Mouse (Mus musculus): ENCODE data around the gene Prim2. TPM values are rescaled to one million over a fixed set of nuclear protein-coding genes. Genes with fewer than 3 reads are reported as not detected.
"Not testable (repeated sequence)": the region's sequence is repeated elsewhere in the genome, so short reads cannot be mapped to it uniquely, and the experiment has no call there.

The Prim2 gene
- polyA plus RNA-seq, 1 experiment from 2014 or later = 27.4 TPM

DNA sequence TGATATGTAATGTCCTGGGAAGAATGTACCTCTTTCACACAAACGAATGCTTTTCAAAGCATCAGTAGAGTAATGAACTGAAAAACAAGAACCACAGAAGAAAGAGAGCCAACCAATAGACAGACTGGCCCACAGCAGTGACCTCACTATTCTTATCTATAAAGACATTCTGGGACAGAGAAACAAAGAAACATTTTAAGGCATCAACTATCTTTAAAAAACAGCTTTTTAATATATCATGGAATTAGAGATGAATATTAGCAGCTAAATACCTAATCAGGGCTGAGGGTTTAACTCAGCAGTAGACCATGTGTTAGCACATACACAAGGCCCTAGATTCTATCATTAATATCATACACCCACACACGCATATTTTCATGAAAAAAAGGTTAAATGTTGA lies 42.5 kb downstream of the Prim2 start:
- Histone ChIP-seq H3K9me3 (replicated peaks; ENCODE audit: control insufficient read depth, low read length) (no peaks in the 10 kb centered on the region), H3K27me3 (ENCODE audit: control insufficient read depth, insufficient read depth, low read depth, low read length) (no peaks in the 10 kb centered on the region), H3K36me3 (ENCODE audit: control insufficient read depth, insufficient read depth) (peaks cover 18% of the 10 kb centered on the region), H3K4me3 (ENCODE audit: low read depth, low read length) (no peak overlapping the region), H3K27ac (ENCODE audit: low read length) (peak overlapping the region; percentile 87), H3K9ac (ENCODE audit: low read depth, low read length) (no peak overlapping the region), H3K4me1 (ENCODE audit: control insufficient read depth, low read depth, low read length) (peaks cover 64% of the 10 kb centered on the region), H3K4me2 (ENCODE audit: low read depth, low read length) (0 out of 2 replicates have a peak overlapping the region, but pooled peaks have one; percentile 6)
- 40% methylated on average over 2 of the region's 2 CpGs for WGBS (ENCODE audit: insufficient replicate concordance)
- peak; percentile 33 for ATAC-seq (ENCODE audit: low read depth)

DNA sequence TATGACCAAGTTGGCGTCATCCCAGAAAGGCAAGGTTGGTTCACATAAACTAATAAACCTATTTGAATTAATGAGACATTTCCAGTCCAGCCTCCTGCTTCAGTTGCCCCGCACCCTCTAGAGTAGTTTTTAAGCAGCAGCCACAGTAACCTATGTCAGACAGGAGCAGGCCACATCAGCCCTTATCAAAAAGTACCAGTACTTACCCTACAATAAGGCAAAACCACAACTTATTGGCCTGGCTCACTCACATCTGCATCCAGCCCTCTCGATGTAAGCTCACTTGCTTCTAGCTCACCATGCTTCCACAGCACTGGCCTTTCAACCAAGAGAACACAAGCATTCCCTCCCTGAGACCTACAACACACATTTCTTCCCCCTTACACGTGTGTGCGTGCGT lies 44.7 kb downstream of the Prim2 start:
- Histone ChIP-seq H3K27ac (ENCODE audit: low read length) (peak overlapping the region; percentile 87), H3K4me2 (ENCODE audit: low read depth, low read length) (peak overlapping the region; percentile 40), H3K27me3 (ENCODE audit: control insufficient read depth, insufficient read depth, low read depth, low read length) (no peaks in the 10 kb centered on the region), H3K4me3 (ENCODE audit: low read depth, low read length) (no peak overlapping the region), H3K9me3 (replicated peaks; ENCODE audit: control insufficient read depth, low read length) (no peaks in the 10 kb centered on the region), H3K4me1 (ENCODE audit: control insufficient read depth, low read depth, low read length) (peaks cover 54% of the 10 kb centered on the region), H3K36me3 (ENCODE audit: control insufficient read depth, insufficient read depth) (peaks cover 18% of the 10 kb centered on the region), H3K9ac (ENCODE audit: low read depth, low read length) (peak overlapping the region; percentile 42)
- 45% methylated on average over 6 of the region's 6 CpGs for WGBS (ENCODE audit: insufficient replicate concordance)
- ATAC-seq (ENCODE audit: low read depth) = peak; percentile 89

DNA sequence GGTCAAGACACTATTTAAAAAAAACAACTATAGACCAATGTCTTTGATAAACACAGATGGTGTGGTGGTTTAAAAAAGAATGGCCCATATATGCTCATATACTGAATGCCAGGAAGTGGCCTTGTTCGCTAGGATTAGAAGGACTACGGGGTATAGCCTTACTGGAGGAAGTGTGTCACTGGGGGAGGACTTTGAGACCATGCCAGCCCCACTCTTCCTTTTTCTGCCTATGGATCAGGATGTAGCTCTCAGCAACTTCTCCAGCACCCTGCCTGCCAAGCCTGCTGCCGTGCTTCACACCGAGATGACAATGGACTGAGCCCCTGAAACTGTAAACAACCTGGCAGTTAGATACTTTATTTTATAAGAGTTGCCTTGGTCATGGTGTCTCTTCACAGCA lies 45.2 kb downstream of the Prim2 start:
- Histone ChIP-seq H3K4me2 (ENCODE audit: low read depth, low read length) (peak overlapping the region; percentile 40), H3K36me3 (ENCODE audit: control insufficient read depth, insufficient read depth) (peaks cover 13% of the 10 kb centered on the region), H3K27ac (ENCODE audit: low read length) (peak overlapping the region; percentile 87)

DNA sequence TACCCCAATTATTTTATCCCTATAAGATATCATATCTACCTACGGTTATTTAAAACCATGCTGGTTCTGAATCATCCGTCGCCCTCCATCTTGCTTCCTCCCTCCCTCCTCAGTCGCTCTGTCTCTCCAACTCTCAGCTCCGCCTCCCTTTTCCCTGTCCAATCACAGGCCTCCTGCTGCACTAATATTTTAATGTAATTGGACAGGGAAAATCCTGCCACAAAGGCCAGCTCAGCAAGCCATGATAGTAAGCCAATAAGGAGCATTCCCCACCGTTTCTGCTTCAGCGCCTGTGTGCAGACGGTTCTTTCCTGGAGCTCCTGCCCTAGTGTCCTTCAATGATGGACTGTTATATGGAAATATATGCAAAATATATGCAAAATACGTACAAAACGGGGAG lies 47.8 kb downstream of the Prim2 start:
- no peaks in the 10 kb centered on the region for H3K27me3 ChIP-seq (ENCODE audit: control insufficient read depth, insufficient read depth, low read depth, low read length)
- H3K27ac ChIP-seq (ENCODE audit: low read length) = peak overlapping the region; percentile 29; the same call in 1 of the 2 replicates
- no peak overlapping the region for H3K4me2 ChIP-seq (ENCODE audit: low read depth, low read length)
- H3K9me3 ChIP-seq (replicated peaks; ENCODE audit: control insufficient read depth, low read length) = no peaks in the 10 kb centered on the region
- H3K4me1 ChIP-seq (ENCODE audit: control insufficient read depth, low read depth, low read length) = peaks cover 39% of the 10 kb centered on the region
- H3K36me3 ChIP-seq (ENCODE audit: control insufficient read depth, insufficient read depth) = peaks cover 9% of the 10 kb centered on the region
- H3K4me3 ChIP-seq (ENCODE audit: low read depth, low read length) = no peak overlapping the region
- 88% methylated on average over 10 of the region's 10 CpGs for WGBS (ENCODE audit: insufficient replicate concordance)
- no peak for ATAC-seq (ENCODE audit: low read depth)
- no peak overlapping the region for H3K9ac ChIP-seq (ENCODE audit: low read depth, low read length)

More for the DNA sequence above, 45.2 kb downstream of the Prim2 start:
- H3K9me3 ChIP-seq (replicated peaks; ENCODE audit: control insufficient read depth, low read length) = no peaks in the 10 kb centered on the region
- H3K27me3 ChIP-seq (ENCODE audit: control insufficient read depth, insufficient read depth, low read depth, low read length) = no peaks in the 10 kb centered on the region
- H3K4me3 ChIP-seq (ENCODE audit: low read depth, low read length) = no peak overlapping the region
- ATAC-seq (ENCODE audit: low read depth) = no peak
- peaks cover 49% of the 10 kb centered on the region for H3K4me1 ChIP-seq (ENCODE audit: control insufficient read depth, low read depth, low read length)
- H3K9ac ChIP-seq (ENCODE audit: low read depth, low read length) = peak overlapping the region; percentile 28; the same call in 1 of the 2 replicates
- WGBS (ENCODE audit: insufficient replicate concordance) = 37% methylated on average over 4 of the region's 4 CpGs

DNA sequence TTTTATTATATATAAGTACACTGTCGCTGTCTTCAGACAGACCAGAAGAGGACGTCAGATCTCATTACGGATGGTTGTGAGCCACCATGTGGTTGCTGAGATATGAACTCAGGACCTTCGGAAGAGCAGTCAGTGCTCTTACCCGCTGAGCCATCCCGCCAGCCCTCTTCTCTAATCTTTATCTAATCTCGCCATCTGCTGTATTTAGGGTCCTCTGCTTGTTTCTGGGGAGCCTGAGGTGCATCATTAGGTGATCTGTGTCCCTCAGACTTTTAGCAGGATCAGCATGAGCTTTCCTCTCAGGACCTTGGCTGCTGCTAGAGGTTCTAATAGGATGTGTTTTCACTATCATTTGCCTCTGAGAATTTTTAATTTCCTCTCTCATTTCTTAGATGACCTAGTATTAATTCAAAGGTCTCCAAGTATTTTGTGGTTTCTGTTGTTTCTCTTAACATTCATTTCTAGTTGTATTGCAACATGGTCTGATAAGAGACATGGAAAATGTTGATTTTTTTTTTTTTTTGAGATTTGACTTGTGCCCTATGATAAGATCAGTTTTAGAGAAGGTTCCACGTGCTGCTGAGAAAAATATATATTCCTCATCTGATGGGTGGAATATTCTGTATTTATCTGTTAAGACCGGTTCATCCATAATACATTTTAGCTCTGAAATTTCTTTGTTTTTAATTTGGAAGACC lies 49.4 kb downstream of the Prim2 start:
- H3K27me3 ChIP-seq (ENCODE audit: control insufficient read depth, insufficient read depth, low read depth, low read length) = no peaks in the 10 kb centered on the region
- H3K36me3 ChIP-seq (ENCODE audit: control insufficient read depth, insufficient read depth) = peaks cover 9% of the 10 kb centered on the region
- H3K4me3 ChIP-seq (ENCODE audit: low read depth, low read length) = no peak overlapping the region
- peak; percentile 50 for ATAC-seq (ENCODE audit: low read depth)
- 0 out of 2 replicates have a peak overlapping the region, but pooled peaks have one; percentile 24 for H3K9ac ChIP-seq (ENCODE audit: low read depth, low read length)
- no peak overlapping the region for H3K4me2 ChIP-seq (ENCODE audit: low read depth, low read length)
- 32% methylated on average over 9 of the region's 9 CpGs for WGBS (ENCODE audit: insufficient replicate concordance)
- peak overlapping the region; percentile 82 for H3K27ac ChIP-seq (ENCODE audit: low read length)
- H3K9me3 ChIP-seq (replicated peaks; ENCODE audit: control insufficient read depth, low read length) = no peaks in the 10 kb centered on the region
- peaks cover 23% of the 10 kb centered on the region for H3K4me1 ChIP-seq (ENCODE audit: control insufficient read depth, low read depth, low read length)

DNA sequence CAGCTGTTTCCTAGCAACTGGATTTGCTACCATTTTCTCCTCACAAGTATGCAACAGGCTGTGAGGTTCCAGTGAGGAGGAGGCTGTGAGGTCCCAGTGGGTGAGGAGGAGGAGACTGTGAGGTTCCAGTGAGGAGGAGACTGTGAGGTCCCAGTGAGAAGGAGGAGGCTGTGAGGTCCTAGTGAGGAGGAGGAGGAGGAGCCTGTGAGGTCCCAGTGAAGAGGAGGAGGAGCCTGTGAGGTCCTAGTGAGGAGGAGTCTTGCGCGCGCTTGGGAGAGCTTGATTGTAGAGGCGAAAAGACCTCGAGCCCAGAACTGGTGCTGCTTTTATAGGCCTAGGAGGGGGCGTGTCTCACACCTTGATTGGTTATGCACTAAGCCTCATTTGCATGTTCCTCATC lies 53.0 kb downstream of the Prim2 start:
- not testable (repeated sequence) for H3K4me1 ChIP-seq (ENCODE audit: control insufficient read depth, low read depth, low read length); H3K4me2 ChIP-seq (ENCODE audit: low read depth, low read length); H3K27ac ChIP-seq (ENCODE audit: low read length); H3K36me3 ChIP-seq (ENCODE audit: control insufficient read depth, insufficient read depth); H3K27me3 ChIP-seq (ENCODE audit: control insufficient read depth, insufficient read depth, low read depth, low read length); H3K9ac ChIP-seq (ENCODE audit: low read depth, low read length); ATAC-seq (ENCODE audit: low read depth); H3K9me3 ChIP-seq (replicated peaks; ENCODE audit: control insufficient read depth, low read length); H3K4me3 ChIP-seq (ENCODE audit: low read depth, low read length)
- WGBS (ENCODE audit: insufficient replicate concordance) = 96% methylated on average over 5 of the region's 6 CpGs

DNA sequence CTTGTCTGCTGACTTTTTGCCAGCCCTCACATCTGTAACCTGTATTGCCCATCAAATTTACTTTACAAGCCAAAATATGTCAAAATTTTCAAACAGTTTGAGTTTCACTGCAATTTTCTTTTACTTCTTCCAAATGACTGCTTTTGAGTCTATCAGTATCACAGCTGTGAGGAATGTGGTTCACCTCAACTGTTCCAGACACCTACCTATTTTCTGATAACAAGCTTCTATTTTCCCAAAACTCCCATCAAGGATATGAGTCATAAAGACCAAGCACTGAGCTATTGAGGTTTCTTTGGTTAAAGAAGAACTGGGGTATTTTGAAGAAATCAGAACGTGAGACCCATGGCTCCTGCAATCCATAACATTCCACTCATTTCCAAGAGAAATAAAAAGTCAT lies 57.5 kb downstream of the Prim2 start:
- no peak overlapping the region for H3K4me2 ChIP-seq (ENCODE audit: low read depth, low read length)
- 50% methylated on average over 1 of the region's 1 CpGs for WGBS (ENCODE audit: insufficient replicate concordance)
- H3K9ac ChIP-seq (ENCODE audit: low read depth, low read length) = no peak overlapping the region
- no peak for ATAC-seq (ENCODE audit: low read depth)
- no peak overlapping the region for H3K4me3 ChIP-seq (ENCODE audit: low read depth, low read length)
- H3K27me3 ChIP-seq (ENCODE audit: control insufficient read depth, insufficient read depth, low read depth, low read length) = no peaks in the 10 kb centered on the region
- no peak overlapping the region for H3K27ac ChIP-seq (ENCODE audit: low read length)
- H3K36me3 ChIP-seq (ENCODE audit: control insufficient read depth, insufficient read depth) = peaks cover 5% of the 10 kb centered on the region; the same call in 1 of the 2 replicates
- H3K4me1 ChIP-seq (ENCODE audit: control insufficient read depth, low read depth, low read length) = peaks cover 9% of the 10 kb centered on the region
- no peaks in the 10 kb centered on the region for H3K9me3 ChIP-seq (replicated peaks; ENCODE audit: control insufficient read depth, low read length)

DNA sequence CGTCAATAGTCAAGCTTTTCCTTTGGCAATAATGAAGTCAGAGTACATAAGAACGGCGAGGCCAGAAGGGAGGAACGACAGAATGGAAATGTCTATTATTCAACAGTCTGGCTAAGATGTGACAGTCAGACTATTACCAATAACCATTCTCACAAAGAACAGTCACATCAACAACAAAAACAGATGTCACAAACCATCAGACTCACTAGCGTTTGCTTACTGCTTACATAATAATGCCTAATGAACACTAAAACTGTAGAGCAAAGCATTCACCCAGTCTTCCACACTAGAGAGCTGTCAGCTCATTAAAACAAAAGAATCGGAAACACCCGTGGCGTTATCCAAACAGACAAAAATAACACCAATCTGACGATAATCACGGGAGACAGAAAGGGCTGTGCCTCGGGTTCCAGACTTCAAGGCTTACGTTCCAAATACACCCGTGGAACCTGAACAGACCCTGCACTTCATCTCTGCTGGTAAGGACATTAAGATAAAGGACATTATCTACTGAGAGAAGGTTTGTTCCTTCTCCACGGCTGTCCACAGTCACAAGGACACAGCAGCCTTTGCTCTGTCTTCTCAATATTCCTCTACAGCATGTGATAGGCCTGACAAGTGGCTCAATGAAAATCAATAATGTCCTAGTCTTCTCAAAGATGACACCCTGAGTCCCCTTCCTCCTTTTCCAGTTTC lies 59.4 kb downstream of the Prim2 start:
- H3K27ac ChIP-seq (ENCODE audit: low read length) = no peak overlapping the region
- no peaks in the 10 kb centered on the region for H3K9me3 ChIP-seq (replicated peaks; ENCODE audit: control insufficient read depth, low read length)
- 50% methylated on average over 14 of the region's 14 CpGs for WGBS (ENCODE audit: insufficient replicate concordance)
- ATAC-seq (ENCODE audit: low read depth) = 0 out of 2 replicates have a peak, but pooled peaks have one; percentile 30
- H3K4me1 ChIP-seq (ENCODE audit: control insufficient read depth, low read depth, low read length) = peaks cover 9% of the 10 kb centered on the region
- H3K27me3 ChIP-seq (ENCODE audit: control insufficient read depth, insufficient read depth, low read depth, low read length) = no peaks in the 10 kb centered on the region
- H3K4me3 ChIP-seq (ENCODE audit: low read depth, low read length) = no peak overlapping the region
- no peak overlapping the region for H3K4me2 ChIP-seq (ENCODE audit: low read depth, low read length)
- peak overlapping the region; percentile 11; the same call in 1 of the 2 replicates for H3K9ac ChIP-seq (ENCODE audit: low read depth, low read length)
- H3K36me3 ChIP-seq (ENCODE audit: control insufficient read depth, insufficient read depth) = peaks cover 5% of the 10 kb centered on the region; the same call in 1 of the 2 replicates

DNA sequence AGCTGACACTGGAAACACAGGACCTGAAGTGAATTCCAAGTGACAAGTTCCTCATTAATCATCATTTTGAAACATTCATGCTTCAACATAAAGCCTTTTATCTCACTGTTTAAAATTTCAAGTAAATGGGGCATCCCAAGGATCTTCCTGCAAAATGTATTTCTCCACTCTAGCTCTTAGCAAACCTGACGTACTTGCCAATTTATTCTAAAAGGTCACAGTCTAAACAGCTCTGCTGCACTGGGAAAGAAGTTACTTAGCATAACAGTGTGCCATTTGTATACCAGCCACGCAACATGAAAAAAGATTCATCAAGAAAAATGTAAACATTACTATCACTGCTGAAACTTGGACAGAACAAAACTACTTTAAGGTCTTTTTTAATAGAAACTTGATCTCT lies 61.5 kb downstream of the Prim2 start:
- Histone ChIP-seq H3K9ac (ENCODE audit: low read depth, low read length) (no peak overlapping the region), H3K4me1 (ENCODE audit: control insufficient read depth, low read depth, low read length) (peaks cover 16% of the 10 kb centered on the region), H3K27ac (ENCODE audit: low read length) (no peak overlapping the region), H3K36me3 (ENCODE audit: control insufficient read depth, insufficient read depth) (peaks cover 5% of the 10 kb centered on the region; the same call in 1 of the 2 replicates), H3K9me3 (replicated peaks; ENCODE audit: control insufficient read depth, low read length) (no peaks in the 10 kb centered on the region), H3K4me2 (ENCODE audit: low read depth, low read length) (no peak overlapping the region), H3K4me3 (ENCODE audit: low read depth, low read length) (no peak overlapping the region), H3K27me3 (ENCODE audit: control insufficient read depth, insufficient read depth, low read depth, low read length) (no peaks in the 10 kb centered on the region)
- 77% methylated on average over 2 of the region's 2 CpGs for WGBS (ENCODE audit: insufficient replicate concordance)
- ATAC-seq (ENCODE audit: low read depth) = no peak

All from liver, embryonic 16.5 days (tissue).